Mouse (Mus musculus) hindbrain, embryonic 11.5 days (tissue): ENCODE results near the gene Olfr1087. TPM values are rescaled to one million over a fixed set of nuclear protein-coding genes. Genes with fewer than 3 reads are reported as not detected.
"Not testable (repeated sequence)": the region's sequence is repeated elsewhere in the genome, so short reads cannot be mapped to it uniquely, and the experiment has no call there.

Experiments used
- ATAC-seq: fragments of 200-750 bp; cut with Nextera tagmentation; 2 replicates; pipeline ENCODE4 v1.8.0; 2017; ENCODE audit warnings: mild to moderate bottlenecking, moderate TSS enrichment, moderate library complexity; ENCODE audit not compliant: low FRiP score
- DNase-seq: peaks from one replicate; pipeline ENCODE4 v3.0.0-alpha.2; 2015; ENCODE audit warnings: low spot score
- H3K27ac ChIP-seq: fragments of 300-500 bp; sonication (generic); 2 replicates; pipeline ENCODE4 v1.5.1; 2014; ENCODE audit warnings: mild to moderate bottlenecking, low read depth, low read length
- H3K27me3 ChIP-seq: fragments of 300-500 bp; sonication (generic); 2 replicates; pipeline ENCODE4 v1.6.1; 2014; ENCODE audit warnings: mild to moderate bottlenecking, low read length, moderate library complexity, mixed read lengths; ENCODE audit not compliant: control insufficient read depth, insufficient read depth
- H3K36me3 ChIP-seq: fragments of 300-500 bp; sonication (generic); 2 replicates; pipeline ENCODE4 v1.6.1; 2014; ENCODE audit warnings: mild to moderate bottlenecking, low read length, moderate library complexity, mixed read lengths; ENCODE audit not compliant: control insufficient read depth, insufficient read depth
- H3K4me1 ChIP-seq: fragments of 300-500 bp; sonication (generic); replicated peaks from 2 replicates; pipeline ENCODE4 v1.6.1; 2014; ENCODE audit warnings: low read length, mixed read lengths; ENCODE audit not compliant: control insufficient read depth, insufficient read depth
- H3K4me2 ChIP-seq: fragments of 300-500 bp; sonication (generic); replicated peaks from 2 replicates; pipeline ENCODE4 v1.6.1; 2014; ENCODE audit warnings: mild to moderate bottlenecking, low read depth, low read length
- H3K4me3 ChIP-seq: fragments of 300-500 bp; sonication (generic); 2 replicates; pipeline ENCODE4 v1.5.1; 2014; ENCODE audit warnings: low read depth, low read length
- H3K9ac ChIP-seq: fragments of 300-500 bp; sonication (generic); 2 replicates; pipeline ENCODE4 v1.6.1; 2014; ENCODE audit warnings: low read depth, low read length
- H3K9me3 ChIP-seq: fragments of 300-500 bp; sonication (generic); 2 replicates; pipeline ENCODE4 v1.6.1; 2016; ENCODE audit warnings: low read length; ENCODE audit not compliant: control insufficient read depth
- WGBS: fragments of 180-500 bp; shearing (Covaris S2); extraction: QIAGEN DNeasy Blood & Tissue Kit; methylation state at CpG from one replicate; pipeline ENCODE4 v1.1.7; 2014; 5-methylcytosine and 5-hydroxymethylcytosine counted together
- polyA plus RNA-seq: library from polyadenylated mRNA; unstranded; fragments of >200 nt; fragmentation: Nextera tagmentation; extraction: Ambion mirVana; gene quantifications from 2 replicates; pipeline ENCODE4 v1.2.1, GENCODE M21; 2014

Olfr1087 gene
- not detected in 2 replicates for polyA plus RNA-seq

GRCm38 (mm10) chr2:86698295-86698694 is at the start of gene Olfr1087:
TSS of gene Olfr1087 (minus strand) at chr2:86698395.
- Histone ChIP-seq H3K27me3 (no peaks in the 10 kb centered on the region), H3K9me3 (no peaks in the 10 kb centered on the region), H3K4me3 (no peak within 1 kb of the TSS), H3K36me3 (no peaks in the 10 kb centered on the region), H3K9ac (no peak within 1 kb of the TSS), H3K4me2 (no peak within 1 kb of the TSS), H3K4me1 (no peaks in the 10 kb centered on the region), H3K27ac (no peak within 1 kb of the TSS)
- no peak for DNase-seq
- no peak for ATAC-seq

- Histone ChIP-seq H3K27ac (no peak within 1 kb of the TSS), H3K4me1 (no peaks in the 10 kb centered on the region), H3K9ac (no peak within 1 kb of the TSS), H3K4me3 (no peak within 1 kb of the TSS), H3K27me3 (no peaks in the 10 kb centered on the region), H3K36me3 (no peaks in the 10 kb centered on the region), H3K4me2 (no peak within 1 kb of the TSS), H3K9me3 (no peaks in the 10 kb centered on the region)
- no peak for DNase-seq
- no peak for ATAC-seq
Observed at GRCm38 (mm10) chr2:86733601-86734000, 35.4 kb upstream of the Olfr1087 start, which contains the start of gene Olfr1089. TSS of gene Olfr1089 (minus strand) at chr2:86733701.

GRCm38 (mm10) chr2:86679992-86680391 is 18.2 kb downstream of the Olfr1087 start, which contains the start of gene Olfr1086:
TSS of gene Olfr1086 (minus strand) at chr2:86680092.
- Histone ChIP-seq H3K4me3 (no peak within 1 kb of the TSS), H3K9me3 (no peaks in the 10 kb centered on the region), H3K4me1 (no peaks in the 10 kb centered on the region), H3K27ac (no peak within 1 kb of the TSS), H3K4me2 (no peak within 1 kb of the TSS), H3K36me3 (no peaks in the 10 kb centered on the region), H3K9ac (no peak within 1 kb of the TSS), H3K27me3 (no peaks in the 10 kb centered on the region)
- DNase-seq (no peak), ATAC-seq (no peak)
- 78% methylated on average over 2 of the region's 2 CpGs for WGBS

GRCm38 (mm10) chr2:86661919-86662318 is 36.3 kb downstream of the Olfr1087 start, which contains the start of gene Olfr1085:
TSS of gene Olfr1085 (minus strand) at chr2:86662019.
- no peak within 1 kb of the TSS for H3K9ac ChIP-seq
- H3K36me3 ChIP-seq: no peaks in the 10 kb centered on the region
- H3K4me1 ChIP-seq: no peaks in the 10 kb centered on the region
- no peaks in the 10 kb centered on the region for H3K9me3 ChIP-seq
- no peak for DNase-seq
- H3K27me3 ChIP-seq: no peaks in the 10 kb centered on the region
- H3K27ac ChIP-seq: no peak within 1 kb of the TSS
- H3K4me2 ChIP-seq: no peak within 1 kb of the TSS
- no peak within 1 kb of the TSS for H3K4me3 ChIP-seq
- 39% methylated on average over 1 of the region's 1 CpGs for WGBS
- no peak for ATAC-seq

- H3K36me3 ChIP-seq, H3K9me3 ChIP-seq, H3K27ac ChIP-seq, H3K4me3 ChIP-seq, H3K9ac ChIP-seq, ATAC-seq, H3K4me1 ChIP-seq, H3K27me3 ChIP-seq, DNase-seq, H3K4me2 ChIP-seq: not testable (repeated sequence)
- 80% methylated on average over 1 of the region's 1 CpGs for WGBS
Observed at GRCm38 (mm10) chr2:86639625-86640024, 58.6 kb downstream of the Olfr1087 start, which contains the start of gene Olfr1084. TSS of gene Olfr1084 (minus strand) at chr2:86639725.

Other genes with a start within 250 kb of the Olfr1087 start
- gene Olfr1065, start 247.8 kb downstream of the Olfr1087 start, polyA plus RNA-seq: not detected in 2 replicates
- not detected in 2 replicates for gene Olfr1066, start 242.1 kb downstream of the Olfr1087 start, polyA plus RNA-seq
- gene Olfr228, start 211.0 kb downstream of the Olfr1087 start, polyA plus RNA-seq: not detected in 2 replicates
- not detected in 2 replicates for gene Olfr1076, start 189.9 kb downstream of the Olfr1087 start, polyA plus RNA-seq
- not detected in 2 replicates for gene Olfr1079, start 155.9 kb downstream of the Olfr1087 start, polyA plus RNA-seq
- not detected in 2 replicates for gene Olfr1080, start 140.2 kb downstream of the Olfr1087 start, polyA plus RNA-seq
- gene Olfr1082, start 99.4 kb downstream of the Olfr1087 start, polyA plus RNA-seq: not detected in 2 replicates
- gene Olfr1084, start 58.7 kb downstream of the Olfr1087 start, polyA plus RNA-seq: not detected in 2 replicates
- gene Olfr1085, start 36.4 kb downstream of the Olfr1087 start, polyA plus RNA-seq: not detected in 2 replicates
- gene Olfr1086, start 18.3 kb downstream of the Olfr1087 start, polyA plus RNA-seq: not detected in 2 replicates
- gene Olfr1089, start 35.3 kb upstream of the Olfr1087 start, polyA plus RNA-seq: not detected in 2 replicates
- not detected in 2 replicates for gene Olfr1090, start 60.6 kb upstream of the Olfr1087 start, polyA plus RNA-seq
- not detected in 2 replicates for gene Olfr1093, start 84.1 kb upstream of the Olfr1087 start, polyA plus RNA-seq
- not detected in 2 replicates for gene Olfr141, start 111.6 kb upstream of the Olfr1087 start, polyA plus RNA-seq
- gene Olfr1094, start 126.3 kb upstream of the Olfr1087 start, polyA plus RNA-seq: not detected in 2 replicates
- not detected in 2 replicates for gene Olfr1095, start 153.3 kb upstream of the Olfr1087 start, polyA plus RNA-seq
- not detected in 2 replicates for gene Gm13723, start 176.4 kb upstream of the Olfr1087 start, polyA plus RNA-seq
- not detected in 2 replicates for gene Olfr1097, start 193.8 kb upstream of the Olfr1087 start, polyA plus RNA-seq
- gene Olfr1098, start 226.2 kb upstream of the Olfr1087 start, polyA plus RNA-seq: not detected in 2 replicates